Mouse (Mus musculus) hindbrain, embryonic 11.5 days (tissue): ENCODE data around the gene Trpm1. TPM values are rescaled to one million over a fixed set of nuclear protein-coding genes. Genes with fewer than 3 reads are reported as not detected.
"Not testable (repeated sequence)": the region's sequence is repeated elsewhere in the genome, so short reads cannot be mapped to it uniquely, and the experiment has no call there.

Source experiments
- ATAC-seq: fragments of 200-750 bp; cut with Nextera tagmentation; 2 replicates; pipeline ENCODE4 v1.8.0; 2017; ENCODE audit warnings: mild to moderate bottlenecking, moderate TSS enrichment, moderate library complexity; ENCODE audit not compliant: low FRiP score
- DNase-seq: peaks from one replicate; pipeline ENCODE4 v3.0.0-alpha.2; 2015; ENCODE audit warnings: low spot score
- H3K27ac ChIP-seq: fragments of 300-500 bp; sonication (generic); 2 replicates; pipeline ENCODE4 v1.5.1; 2014; ENCODE audit warnings: mild to moderate bottlenecking, low read depth, low read length
- H3K27me3 ChIP-seq: fragments of 300-500 bp; sonication (generic); 2 replicates; pipeline ENCODE4 v1.6.1; 2014; ENCODE audit warnings: mild to moderate bottlenecking, low read length, moderate library complexity, mixed read lengths; ENCODE audit not compliant: control insufficient read depth, insufficient read depth
- H3K36me3 ChIP-seq: fragments of 300-500 bp; sonication (generic); 2 replicates; pipeline ENCODE4 v1.6.1; 2014; ENCODE audit warnings: mild to moderate bottlenecking, low read length, moderate library complexity, mixed read lengths; ENCODE audit not compliant: control insufficient read depth, insufficient read depth
- H3K4me1 ChIP-seq: fragments of 300-500 bp; sonication (generic); replicated peaks from 2 replicates; pipeline ENCODE4 v1.6.1; 2014; ENCODE audit warnings: low read length, mixed read lengths; ENCODE audit not compliant: control insufficient read depth, insufficient read depth
- H3K4me2 ChIP-seq: fragments of 300-500 bp; sonication (generic); replicated peaks from 2 replicates; pipeline ENCODE4 v1.6.1; 2014; ENCODE audit warnings: mild to moderate bottlenecking, low read depth, low read length
- H3K4me3 ChIP-seq: fragments of 300-500 bp; sonication (generic); 2 replicates; pipeline ENCODE4 v1.5.1; 2014; ENCODE audit warnings: low read depth, low read length
- H3K9ac ChIP-seq: fragments of 300-500 bp; sonication (generic); 2 replicates; pipeline ENCODE4 v1.6.1; 2014; ENCODE audit warnings: low read depth, low read length
- H3K9me3 ChIP-seq: fragments of 300-500 bp; sonication (generic); 2 replicates; pipeline ENCODE4 v1.6.1; 2016; ENCODE audit warnings: low read length; ENCODE audit not compliant: control insufficient read depth
- WGBS: fragments of 180-500 bp; shearing (Covaris S2); extraction: QIAGEN DNeasy Blood & Tissue Kit; methylation state at CpG from one replicate; pipeline ENCODE4 v1.1.7; 2014; 5-methylcytosine and 5-hydroxymethylcytosine counted together
- polyA plus RNA-seq: library from polyadenylated mRNA; unstranded; fragments of >200 nt; fragmentation: Nextera tagmentation; extraction: Ambion mirVana; gene quantifications from 2 replicates; pipeline ENCODE4 v1.2.1, GENCODE M21; 2014

Trpm1 gene
- polyA plus RNA-seq: 0.74 and 0.92 TPM in 2 replicates

DNA sequence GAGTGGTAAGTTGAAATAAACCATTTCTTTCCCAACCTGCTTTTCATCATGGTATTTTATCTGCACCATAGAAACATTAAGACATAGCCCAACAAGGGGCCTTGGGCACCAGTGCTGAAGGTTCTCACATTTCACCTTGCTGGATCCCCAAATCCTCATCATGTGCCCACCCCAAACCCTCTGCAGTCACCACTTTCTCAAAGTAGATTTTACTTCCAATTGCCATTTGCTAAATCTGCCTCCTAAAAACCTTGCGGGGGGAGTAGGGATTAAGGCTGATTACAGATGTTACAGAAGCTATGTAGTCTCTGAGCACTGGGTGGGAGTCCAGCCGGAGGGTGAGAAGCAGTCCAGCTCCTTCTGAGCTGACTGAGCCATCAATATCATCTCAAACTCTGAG, at the start of gene Trpm1:
Gene Trpm1, plus strand, starts transcription at position 301 of the 400 bp plus-strand sequence.
- DNase-seq: no peak
- Histone ChIP-seq H3K27ac (no peak within 1 kb of the TSS), H3K9ac (no peak within 1 kb of the TSS), H3K4me3 (no peak within 1 kb of the TSS), H3K9me3 (no peaks in the 10 kb centered on the region), H3K27me3 (no peaks in the 10 kb centered on the region), H3K36me3 (no peaks in the 10 kb centered on the region), H3K4me1 (no peaks in the 10 kb centered on the region), H3K4me2 (no peak within 1 kb of the TSS)
- WGBS: 90% methylated on average over 2 of the region's 2 CpGs
- no peak for ATAC-seq

DNA sequence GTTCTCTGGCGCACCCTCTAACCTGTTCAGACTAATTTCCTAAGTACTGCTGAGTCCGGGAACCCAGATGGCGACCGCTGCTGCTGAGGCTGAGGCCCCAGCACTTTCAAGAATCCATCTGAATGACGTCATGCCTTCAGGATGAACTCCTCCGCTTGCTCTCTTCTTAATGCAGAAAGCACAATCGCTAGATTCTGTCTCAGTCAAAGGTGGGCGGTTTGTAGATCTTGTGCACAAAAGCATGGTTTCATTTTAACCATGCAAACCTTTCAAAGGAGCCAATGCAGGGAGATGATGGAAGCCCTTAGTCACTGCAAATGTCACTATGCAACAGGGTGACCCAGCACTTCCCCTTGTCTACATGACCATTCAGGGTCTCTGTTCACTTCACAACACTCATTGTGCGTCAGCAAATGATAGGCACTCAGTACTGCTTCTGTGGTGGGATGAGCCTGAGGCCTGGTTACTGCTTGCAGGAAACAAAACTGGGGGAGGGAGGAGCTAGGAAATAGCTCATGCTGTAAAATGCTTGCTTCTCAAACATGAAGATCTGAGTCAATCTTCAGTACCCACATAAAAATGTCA, 31.4 kb upstream of the Trpm1 start:
- WGBS: 82% methylated on average over 9 of the region's 9 CpGs
- Histone ChIP-seq H3K27ac (no peak overlapping the region), H3K27me3 (no peaks in the 10 kb centered on the region), H3K4me2 (no peak overlapping the region), H3K9ac (no peak overlapping the region), H3K4me1 (no peaks in the 10 kb centered on the region), H3K36me3 (no peaks in the 10 kb centered on the region), H3K9me3 (no peaks in the 10 kb centered on the region), H3K4me3 (no peak overlapping the region)
- DNase-seq: no peak
- no peak for ATAC-seq

DNA sequence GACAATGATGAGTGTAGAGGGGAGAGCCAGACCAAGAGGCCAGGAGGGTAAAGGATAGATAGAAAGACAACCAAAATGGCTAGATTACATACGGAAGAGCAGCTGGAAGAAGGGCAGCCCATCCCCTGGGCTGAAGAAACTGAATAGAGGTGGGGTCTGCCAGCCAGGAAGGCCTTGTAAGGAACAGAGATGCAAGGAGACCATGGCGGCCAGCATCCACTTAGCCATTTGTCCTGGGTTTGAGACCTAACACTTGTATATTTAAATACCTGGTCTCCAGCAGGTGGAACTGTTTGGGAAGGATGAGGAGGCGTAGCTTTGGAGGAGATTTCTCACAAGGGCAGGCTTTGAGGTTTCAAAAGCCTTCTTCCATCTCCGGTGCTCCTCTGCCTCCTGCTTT, 29.9 kb upstream of the Trpm1 start:
- ATAC-seq (no peak), DNase-seq (no peak)

DNA sequence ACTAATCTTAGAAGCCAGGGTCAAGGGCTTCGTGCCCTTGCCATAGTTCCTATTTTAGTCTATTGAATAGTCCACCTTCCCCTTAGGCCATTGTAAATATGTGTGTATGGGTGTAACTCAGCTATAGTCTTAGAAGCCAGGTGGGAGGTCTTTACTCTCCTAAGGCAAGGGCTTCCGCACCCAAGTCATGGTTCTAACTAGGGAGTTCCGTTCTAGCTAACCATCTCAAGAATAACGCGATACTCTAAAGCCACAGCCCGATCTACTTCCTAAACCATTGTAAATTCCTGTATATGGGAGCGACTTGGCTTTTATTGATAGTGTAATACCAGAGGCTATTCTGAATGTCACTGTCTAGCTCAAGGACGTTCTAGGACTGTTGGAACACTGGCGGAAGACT, 27.6 kb upstream of the Trpm1 start:
- H3K27ac ChIP-seq, H3K4me2 ChIP-seq, H3K4me3 ChIP-seq, H3K27me3 ChIP-seq, DNase-seq, H3K9me3 ChIP-seq, H3K36me3 ChIP-seq, H3K4me1 ChIP-seq, ATAC-seq, H3K9ac ChIP-seq: not testable (repeated sequence)
- WGBS: 92% methylated on average over 8 of the region's 9 CpGs

More for the DNA sequence above, 29.9 kb upstream of the Trpm1 start:
- no peaks in the 10 kb centered on the region for H3K9me3 ChIP-seq
- H3K4me1 ChIP-seq: no peaks in the 10 kb centered on the region
- no peak overlapping the region for H3K4me3 ChIP-seq
- H3K9ac ChIP-seq: no peak overlapping the region
- no peak overlapping the region for H3K27ac ChIP-seq
- WGBS: 94% methylated on average over 4 of the region's 4 CpGs
- H3K27me3 ChIP-seq: no peaks in the 10 kb centered on the region
- no peak overlapping the region for H3K4me2 ChIP-seq
- no peaks in the 10 kb centered on the region for H3K36me3 ChIP-seq

DNA sequence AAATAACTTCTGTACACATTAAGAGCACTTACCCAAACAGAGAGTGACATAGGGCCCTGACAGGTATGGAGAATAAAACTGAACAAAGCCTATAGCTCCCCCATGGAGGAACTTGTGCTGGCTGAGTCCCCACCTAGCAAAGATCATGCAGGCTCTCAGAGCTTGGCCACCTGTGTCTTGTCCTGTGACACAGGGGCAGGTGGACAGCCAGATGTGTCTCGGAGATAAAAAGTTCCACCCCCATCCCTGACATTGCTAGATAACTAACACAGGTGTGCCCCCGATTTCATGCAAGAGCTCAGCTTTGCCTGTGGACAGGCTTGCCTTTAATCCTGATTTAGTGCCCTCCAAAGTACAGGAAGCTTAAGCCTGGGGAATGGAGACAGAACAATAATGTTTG, 13.8 kb upstream of the Trpm1 start:
- no peak overlapping the region for H3K9ac ChIP-seq
- 94% methylated on average over 2 of the region's 2 CpGs for WGBS
- H3K4me1 ChIP-seq: no peaks in the 10 kb centered on the region
- H3K36me3 ChIP-seq: no peaks in the 10 kb centered on the region
- H3K9me3 ChIP-seq: no peaks in the 10 kb centered on the region
- DNase-seq (no peak), ATAC-seq (no peak)
- H3K4me3 ChIP-seq: no peak overlapping the region
- H3K27ac ChIP-seq: no peak overlapping the region
- H3K27me3 ChIP-seq: no peaks in the 10 kb centered on the region
- H3K4me2 ChIP-seq: no peak overlapping the region

DNA sequence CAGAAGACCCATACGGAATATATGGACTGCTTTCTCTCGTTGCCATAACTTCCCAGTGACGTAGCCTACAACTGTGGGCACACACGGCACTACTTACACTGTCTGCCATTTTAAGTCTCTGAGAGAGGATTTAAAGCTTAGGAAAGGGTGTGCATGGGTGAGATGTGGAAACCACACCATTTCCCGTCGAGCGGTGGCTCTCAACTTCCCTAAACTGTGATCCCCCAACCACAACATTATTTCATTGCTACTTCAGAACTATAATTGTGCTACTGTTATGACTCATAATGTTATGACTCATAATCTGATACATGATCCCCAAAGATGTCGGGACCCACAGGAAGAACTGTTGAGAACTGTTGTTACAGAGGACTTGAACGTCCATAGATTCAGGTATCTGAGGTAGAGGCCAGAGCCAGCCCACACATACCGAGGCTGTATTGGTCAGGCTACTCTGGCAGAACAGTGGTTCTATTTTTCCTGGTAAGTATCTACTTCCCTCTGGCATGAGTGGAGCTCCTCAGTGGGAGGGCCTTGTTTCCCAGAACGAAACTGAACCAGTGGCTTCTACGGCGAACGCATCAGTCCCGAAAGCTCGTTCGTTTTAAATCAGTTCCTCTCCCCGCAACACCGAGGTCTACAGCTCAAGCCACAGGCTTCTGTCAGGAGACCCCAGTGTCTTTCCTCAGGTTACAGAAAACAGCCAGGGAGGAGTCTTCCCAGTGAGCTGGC, 12.2 kb upstream of the Trpm1 start:
- no peak overlapping the region for H3K9ac ChIP-seq
- H3K27me3 ChIP-seq: no peaks in the 10 kb centered on the region
- WGBS: 91% methylated on average over 19 of the region's 19 CpGs
- H3K9me3 ChIP-seq: no peaks in the 10 kb centered on the region
- H3K4me1 ChIP-seq: no peaks in the 10 kb centered on the region
- H3K27ac ChIP-seq: no peak overlapping the region
- no peak overlapping the region for H3K4me2 ChIP-seq
- H3K36me3 ChIP-seq: no peaks in the 10 kb centered on the region
- ATAC-seq (no peak), DNase-seq (no peak)
- no peak overlapping the region for H3K4me3 ChIP-seq

DNA sequence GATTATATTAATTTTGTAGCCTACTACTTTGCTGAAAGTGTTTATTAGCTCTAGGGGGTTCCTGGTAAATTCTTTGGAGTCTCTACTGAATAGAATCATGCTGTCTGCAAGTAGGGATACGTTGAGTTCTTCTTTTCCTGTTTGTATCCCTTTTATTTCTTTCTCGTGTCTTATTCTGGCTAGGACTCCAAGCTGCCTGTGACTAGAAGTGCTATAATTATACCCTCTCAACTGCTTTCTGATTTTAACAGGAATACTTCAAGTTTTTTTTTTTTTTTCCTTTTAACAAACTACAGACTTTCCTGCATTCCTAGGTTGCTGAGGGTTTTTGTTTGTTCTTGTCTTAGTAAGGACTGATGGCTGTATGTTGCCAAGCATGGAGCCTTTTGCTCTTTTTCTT, 4.3 kb upstream of the Trpm1 start:
- ATAC-seq (no peak), DNase-seq (no peak)
- Histone ChIP-seq H3K36me3 (no peaks in the 10 kb centered on the region), H3K4me3 (no peak overlapping the region), H3K9me3 (no peaks in the 10 kb centered on the region), H3K27ac (no peak overlapping the region), H3K9ac (no peak overlapping the region), H3K4me2 (no peak overlapping the region), H3K4me1 (no peaks in the 10 kb centered on the region), H3K27me3 (no peaks in the 10 kb centered on the region)
- 77% methylated on average over 2 of the region's 2 CpGs for WGBS

DNA sequence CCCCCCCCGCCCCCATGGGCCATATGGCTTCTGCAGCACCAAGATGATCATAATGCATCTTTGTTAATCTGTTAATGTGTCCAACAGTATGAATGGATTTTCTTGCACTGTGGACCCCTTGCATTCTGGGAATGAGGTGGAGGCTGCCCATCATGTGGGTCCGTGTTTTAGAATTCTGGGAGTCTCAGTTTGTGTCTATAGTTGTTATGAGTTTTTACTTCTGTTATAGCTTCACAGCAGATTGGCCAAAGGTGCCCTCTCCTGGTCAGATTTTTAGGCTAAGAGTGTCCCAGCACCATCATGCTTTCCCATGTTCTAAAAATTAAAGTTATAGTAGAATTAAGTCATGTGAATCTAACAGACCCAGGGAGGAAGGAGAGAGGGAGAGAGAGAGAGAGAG, 3.9 kb upstream of the Trpm1 start:
- no peak overlapping the region for H3K4me2 ChIP-seq
- no peaks in the 10 kb centered on the region for H3K4me1 ChIP-seq
- H3K4me3 ChIP-seq: no peak overlapping the region
- H3K36me3 ChIP-seq: no peaks in the 10 kb centered on the region
- DNase-seq (no peak), ATAC-seq (no peak)
- WGBS: 46% methylated on average over 2 of the region's 2 CpGs
- no peak overlapping the region for H3K9ac ChIP-seq
- H3K27ac ChIP-seq: no peak overlapping the region
- H3K27me3 ChIP-seq: no peaks in the 10 kb centered on the region
- no peaks in the 10 kb centered on the region for H3K9me3 ChIP-seq

DNA sequence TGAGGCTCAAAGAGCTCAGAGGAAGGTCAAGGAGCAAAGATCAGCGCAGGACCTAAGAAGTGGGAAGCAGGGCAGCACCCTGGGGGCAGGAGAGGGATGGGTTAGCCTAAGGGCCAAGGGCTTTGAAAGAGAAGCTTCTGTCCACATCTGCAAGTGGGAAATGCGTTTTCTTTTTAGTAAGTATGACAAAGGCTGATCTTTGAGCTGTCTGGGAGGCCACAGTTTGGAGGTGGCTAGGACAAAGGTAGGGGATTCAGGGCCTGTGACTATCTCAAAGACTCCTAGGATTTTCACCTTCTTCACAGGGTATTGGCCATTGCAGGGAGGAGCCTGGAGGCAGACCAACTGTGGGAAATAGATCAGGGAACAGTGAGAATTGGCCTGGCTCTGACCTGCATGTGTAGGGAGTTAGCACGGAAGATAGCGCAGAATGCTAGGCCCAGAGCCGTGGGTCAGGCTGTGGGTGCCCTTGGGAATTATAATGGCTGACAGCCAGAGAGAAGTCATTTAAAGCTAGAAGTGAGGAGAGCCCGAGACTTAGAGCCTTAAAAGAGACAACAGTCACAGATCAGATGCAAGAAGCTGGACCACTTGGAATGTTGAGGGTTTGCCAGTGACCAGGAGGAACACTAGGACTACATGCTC, 3.1 kb upstream of the Trpm1 start:
- Histone ChIP-seq H3K4me2 (no peak overlapping the region), H3K4me3 (no peak overlapping the region), H3K9me3 (no peaks in the 10 kb centered on the region), H3K27me3 (no peaks in the 10 kb centered on the region), H3K27ac (no peak overlapping the region), H3K36me3 (no peaks in the 10 kb centered on the region), H3K9ac (no peak overlapping the region), H3K4me1 (no peaks in the 10 kb centered on the region)
- DNase-seq (no peak), ATAC-seq (no peak)
- WGBS: 59% methylated on average over 6 of the region's 6 CpGs
